Mouse (Mus musculus) cerebellum, adult 8-10 months (tissue): ENCODE data around the gene Arhgap22.

Experiments used
- DNase-seq: peaks from one replicate; pipeline ENCODE4 v3.0.0; 2022

The Arhgap22 gene

DNA sequence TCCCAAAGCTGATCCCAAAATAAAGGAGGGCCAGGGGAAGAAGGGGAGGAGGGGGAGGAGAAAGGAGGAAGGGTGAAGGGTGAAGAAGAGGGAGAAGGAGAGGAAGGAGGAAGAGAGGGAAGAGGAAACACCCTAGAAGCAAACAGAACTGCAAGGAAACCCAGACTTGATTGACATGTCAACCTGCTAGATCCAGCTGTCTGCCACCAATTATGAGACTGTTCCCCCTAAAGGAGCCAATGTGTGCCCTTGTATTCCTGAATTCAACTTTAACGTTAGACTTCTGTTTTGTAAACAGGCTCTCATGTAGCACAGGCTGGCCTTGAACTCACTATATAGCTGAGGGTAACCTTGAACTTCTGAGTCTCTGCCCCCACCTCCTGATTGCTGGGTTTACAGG, 1.3 kb downstream of the Arhgap22 start:
- DNase-seq: no peak

DNA sequence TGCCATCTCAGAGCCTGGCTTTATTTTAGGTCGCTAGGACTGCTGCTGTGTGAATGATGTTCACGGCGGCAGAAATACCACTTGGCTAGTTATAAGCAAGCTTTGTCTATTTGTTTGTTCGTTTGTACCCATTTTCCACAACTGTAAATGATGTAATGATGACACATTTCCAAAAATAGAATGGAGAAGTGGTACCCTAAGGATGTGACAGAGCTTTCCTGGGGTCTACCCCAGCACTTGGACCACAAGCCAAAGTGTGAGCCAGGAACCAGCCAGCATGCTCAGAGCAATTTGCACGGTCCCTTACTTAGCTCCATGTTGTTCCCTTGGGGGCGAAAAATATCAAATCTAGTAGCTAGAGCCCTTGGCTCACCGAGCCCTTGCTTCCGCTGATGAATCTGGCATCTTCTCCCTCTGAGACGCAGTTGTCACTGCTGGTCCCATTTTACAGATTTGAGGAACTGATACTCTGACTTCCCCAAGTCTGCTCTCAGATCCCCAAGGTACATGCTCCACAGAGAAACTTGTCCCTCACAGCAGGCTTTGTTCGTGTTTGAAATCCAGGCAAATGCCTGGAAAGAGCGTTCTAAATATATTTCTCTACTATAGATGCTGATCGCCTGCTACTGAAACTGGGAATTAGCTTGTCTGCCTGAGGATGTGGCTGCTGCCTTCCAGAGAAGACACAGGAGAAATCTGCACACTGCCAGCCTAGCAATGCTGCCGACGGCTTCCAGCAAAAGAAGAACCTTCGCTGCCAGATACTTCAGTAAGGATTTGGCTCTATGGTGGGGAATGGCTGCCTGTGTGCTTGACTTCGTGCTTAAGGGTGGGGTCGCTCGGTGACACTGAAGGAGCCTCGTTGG, 2.8 kb downstream of the Arhgap22 start:
- no peak for DNase-seq

DNA sequence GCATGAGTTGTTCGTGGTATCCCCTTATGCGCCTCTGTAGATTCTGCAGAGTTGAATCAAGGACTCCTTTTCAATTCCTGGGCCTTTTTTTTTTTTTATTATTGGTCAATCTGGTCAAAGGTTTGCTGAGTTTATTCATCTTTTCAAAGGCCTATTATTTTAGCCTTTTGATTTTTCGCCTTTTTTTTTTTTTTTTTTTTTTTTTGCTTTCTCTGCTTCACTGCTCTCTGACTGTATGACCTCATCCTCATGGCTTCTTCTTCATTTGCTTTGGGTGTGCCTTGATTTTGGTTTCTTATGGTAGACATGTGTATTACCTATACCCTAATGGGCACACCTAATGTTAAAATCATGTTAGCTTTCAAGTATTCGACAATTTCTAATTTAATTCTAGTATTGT, 11.4 kb downstream of the Arhgap22 start:
- DNase-seq: no peak

DNA sequence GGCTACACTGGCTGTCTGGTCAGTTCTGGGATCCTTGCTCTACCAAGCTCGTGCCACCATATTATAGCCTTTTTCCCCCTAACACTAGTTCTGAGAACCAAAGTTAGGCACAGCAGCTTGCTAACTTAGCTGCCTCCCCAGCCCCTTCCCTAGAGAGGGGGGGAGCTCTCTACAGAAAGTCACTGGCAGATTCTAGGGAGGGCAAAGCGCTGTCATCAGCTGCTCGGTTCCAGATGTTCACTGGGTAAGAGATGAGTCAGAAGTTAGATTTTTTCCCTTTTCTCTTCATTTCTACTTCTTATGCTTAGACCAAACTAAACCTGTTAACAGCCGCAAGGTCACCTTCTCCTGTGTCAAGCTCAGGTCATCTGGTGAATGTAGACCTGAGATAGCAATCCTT, 16.8 kb downstream of the Arhgap22 start:
- DNase-seq: no peak

DNA sequence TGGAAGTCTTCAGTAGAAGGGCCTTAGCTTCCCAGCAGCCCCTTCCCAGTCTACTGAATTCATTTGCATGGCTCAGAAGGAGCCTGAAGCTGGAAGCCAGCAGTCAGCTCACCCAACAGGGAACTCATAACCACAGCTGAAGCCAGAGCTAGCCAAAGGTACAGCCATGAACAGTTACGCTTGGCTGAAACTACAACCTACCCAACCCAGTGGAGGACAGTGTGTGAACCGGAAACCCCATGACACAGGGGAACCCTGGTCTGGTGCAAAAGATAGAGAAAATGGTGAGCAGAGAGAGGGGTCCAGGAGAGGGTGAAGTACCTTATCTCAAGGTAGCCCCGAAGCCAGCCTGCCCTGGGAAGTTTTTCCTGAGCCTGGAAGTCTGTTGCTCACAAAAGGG, 17.5 kb downstream of the Arhgap22 start:
- DNase-seq: no peak

DNA sequence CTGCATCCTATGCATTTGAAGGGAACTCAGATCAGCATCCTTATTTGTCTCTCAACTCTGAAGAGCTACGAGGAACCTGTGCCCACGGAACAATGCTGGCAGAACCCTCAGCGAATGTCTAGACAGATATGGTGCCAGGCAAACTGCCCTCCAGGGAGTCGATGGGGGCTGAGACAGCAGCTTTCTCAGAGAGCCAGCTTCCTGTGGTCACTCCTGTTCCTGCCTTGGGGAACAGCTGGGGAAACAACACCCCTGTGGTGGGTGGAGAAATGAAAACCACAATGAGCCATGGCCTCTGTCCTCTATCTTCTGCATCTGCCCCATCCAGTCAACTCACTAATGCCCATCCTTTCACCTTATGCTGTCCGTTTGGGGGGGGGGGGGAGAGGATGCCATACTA, 18.2 kb downstream of the Arhgap22 start:
- no peak for DNase-seq

DNA sequence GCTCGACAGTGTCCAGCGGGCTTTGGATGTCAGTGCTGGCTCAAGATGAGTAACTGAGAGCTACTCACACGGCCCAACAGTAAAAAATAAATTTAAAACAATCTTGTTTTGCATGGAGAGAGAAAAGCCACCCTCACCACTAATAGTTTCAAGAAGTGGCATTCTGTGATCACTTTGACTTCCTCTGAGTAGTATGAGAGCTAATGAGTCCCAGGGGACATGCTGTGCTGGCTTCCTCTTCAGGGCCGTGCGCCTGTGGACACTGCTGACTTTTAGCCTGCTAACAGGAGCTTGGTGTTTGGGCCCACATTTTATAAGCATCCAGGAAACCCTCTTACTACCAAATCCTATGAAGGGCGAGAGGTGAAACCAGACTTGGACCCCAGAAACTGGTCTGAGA, 21.8 kb downstream of the Arhgap22 start:
- no peak for DNase-seq

DNA sequence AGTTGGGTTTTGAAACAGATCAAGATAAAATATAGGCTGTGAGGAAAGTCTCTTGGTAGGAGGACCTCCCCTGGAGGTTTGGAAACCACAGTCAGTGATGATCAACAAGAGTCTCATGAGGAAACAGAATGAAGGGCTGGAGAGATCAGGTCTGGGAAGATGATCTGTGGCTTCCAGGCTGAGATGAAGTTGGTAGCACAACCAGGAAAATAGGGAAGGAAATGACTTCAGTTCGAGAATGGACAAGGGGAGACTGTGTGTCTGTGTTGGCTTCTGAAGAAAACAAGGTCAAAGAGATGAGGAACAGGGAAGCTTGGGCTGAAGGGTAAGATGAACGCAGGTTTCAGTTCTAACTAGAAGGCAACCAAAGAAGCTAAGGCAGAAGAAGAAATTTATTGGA, 26.6 kb downstream of the Arhgap22 start:
- DNase-seq: no peak

DNA sequence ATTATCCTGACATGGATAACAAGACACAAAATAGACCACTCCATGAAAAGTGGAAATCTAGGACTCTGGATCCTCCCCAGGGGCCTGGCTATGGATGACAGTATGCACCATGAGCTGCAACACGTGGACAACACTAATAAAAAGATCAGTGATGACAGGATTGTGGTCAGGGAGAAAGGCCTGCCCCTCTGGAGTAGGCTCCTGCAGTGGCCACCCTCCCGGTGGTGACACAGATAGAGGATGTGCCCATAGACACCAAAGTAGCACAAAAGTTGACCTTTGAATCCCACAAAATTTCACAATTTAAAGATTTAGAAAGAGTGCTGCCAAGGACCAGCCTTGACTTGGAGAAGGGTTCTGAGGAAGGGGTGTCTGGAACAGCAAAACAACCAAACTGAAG, 29.4 kb downstream of the Arhgap22 start:
- no peak for DNase-seq

DNA sequence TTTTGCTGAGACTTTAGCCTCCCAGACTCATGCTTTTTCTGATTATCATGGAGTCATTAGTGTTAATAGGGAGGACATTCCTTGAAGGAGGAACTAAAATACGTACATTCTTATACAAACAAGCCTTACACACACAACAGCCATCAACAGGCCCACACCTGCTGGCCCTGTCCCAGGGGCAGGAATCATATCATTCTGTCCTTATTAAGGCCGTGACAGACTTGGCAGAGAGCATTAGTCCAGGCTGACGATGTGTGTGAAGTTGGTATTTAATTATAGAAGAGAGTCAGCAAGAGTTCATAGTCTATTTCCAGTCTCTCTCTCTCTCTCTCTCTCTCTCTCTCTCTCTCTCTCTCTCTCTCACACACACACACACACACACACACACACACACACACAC, 30.7 kb downstream of the Arhgap22 start:
- no peak for DNase-seq

DNA sequence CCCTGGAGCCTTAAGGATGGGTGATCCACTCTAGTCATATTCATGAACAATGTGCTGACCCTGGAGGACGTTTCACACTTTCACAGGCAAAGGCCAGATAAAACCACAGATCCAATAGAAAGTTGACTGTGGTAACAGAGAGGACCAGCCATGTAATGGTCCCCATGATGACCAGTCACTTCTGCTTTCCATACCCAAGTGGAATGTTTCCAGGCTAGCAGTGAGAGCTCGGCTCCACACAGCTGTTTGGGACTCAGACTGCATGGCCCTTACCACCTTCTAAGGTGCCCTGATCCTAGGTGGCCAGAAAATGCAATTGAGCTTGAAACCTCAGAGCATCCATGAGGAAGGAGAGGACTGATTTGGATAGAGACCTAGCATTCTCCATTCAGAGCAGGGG, 31.1 kb downstream of the Arhgap22 start:
- DNase-seq: no peak

DNA sequence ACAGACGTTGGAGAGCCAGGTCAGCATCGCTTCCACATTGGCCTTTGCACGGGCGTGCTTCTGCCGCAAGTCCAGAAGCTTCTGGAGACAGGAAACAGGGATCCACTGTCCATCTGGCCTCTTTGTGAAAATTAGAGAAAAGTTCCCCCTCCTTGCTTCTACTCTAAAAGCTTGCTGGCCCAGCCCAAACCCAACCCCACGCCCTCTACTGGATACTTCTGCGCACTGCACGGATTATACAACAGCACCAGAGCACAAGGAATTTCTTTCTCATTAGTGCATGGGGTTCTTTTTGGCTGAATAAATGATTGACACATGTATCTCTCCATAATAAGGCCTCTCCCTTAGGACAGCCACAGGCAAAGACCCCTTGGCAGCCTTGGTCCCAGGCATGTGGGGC, 32.6 kb downstream of the Arhgap22 start:
- DNase-seq: peak; percentile 21

DNA sequence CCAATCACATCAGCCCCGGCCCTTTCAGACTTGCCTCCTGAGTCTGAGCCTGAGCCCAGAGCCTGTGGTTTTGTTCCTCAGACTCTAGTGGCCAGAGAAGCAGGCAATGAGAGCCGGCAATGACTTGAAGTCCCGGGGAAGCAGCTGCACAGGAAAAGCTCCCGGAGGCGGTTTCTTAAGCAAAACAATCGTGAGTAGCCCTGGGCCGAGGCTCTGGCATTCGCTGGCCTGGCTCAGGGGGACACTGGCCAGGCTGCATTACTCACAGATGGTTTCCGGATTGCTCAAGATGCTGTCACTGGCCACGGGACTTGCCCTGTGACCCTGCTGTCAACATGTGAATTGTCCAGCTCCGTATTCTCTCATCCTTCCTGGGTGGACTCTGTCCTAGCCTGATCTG, 33.8 kb downstream of the Arhgap22 start:
- DNase-seq: peak; percentile 10

DNA sequence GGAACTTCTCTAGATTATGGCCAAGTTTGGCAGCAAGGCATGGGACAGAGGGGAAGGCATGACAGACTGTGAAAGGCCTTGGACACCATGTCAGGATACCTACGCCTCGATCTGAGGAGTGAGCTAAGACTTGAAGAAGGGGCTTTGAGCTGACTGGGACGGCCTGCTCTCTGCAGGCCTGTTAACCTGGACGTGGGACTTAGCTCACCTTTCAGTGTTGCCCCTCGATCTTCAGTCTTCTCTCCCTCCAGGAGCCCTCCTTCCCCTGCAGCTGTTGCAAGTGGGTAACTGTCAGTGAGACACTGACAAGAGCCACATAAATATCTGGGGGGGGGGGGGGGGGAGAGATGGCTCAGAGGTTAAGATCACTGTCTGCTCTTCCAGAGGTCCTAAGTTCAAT, 34.9 kb downstream of the Arhgap22 start:
- DNase-seq: no peak

DNA sequence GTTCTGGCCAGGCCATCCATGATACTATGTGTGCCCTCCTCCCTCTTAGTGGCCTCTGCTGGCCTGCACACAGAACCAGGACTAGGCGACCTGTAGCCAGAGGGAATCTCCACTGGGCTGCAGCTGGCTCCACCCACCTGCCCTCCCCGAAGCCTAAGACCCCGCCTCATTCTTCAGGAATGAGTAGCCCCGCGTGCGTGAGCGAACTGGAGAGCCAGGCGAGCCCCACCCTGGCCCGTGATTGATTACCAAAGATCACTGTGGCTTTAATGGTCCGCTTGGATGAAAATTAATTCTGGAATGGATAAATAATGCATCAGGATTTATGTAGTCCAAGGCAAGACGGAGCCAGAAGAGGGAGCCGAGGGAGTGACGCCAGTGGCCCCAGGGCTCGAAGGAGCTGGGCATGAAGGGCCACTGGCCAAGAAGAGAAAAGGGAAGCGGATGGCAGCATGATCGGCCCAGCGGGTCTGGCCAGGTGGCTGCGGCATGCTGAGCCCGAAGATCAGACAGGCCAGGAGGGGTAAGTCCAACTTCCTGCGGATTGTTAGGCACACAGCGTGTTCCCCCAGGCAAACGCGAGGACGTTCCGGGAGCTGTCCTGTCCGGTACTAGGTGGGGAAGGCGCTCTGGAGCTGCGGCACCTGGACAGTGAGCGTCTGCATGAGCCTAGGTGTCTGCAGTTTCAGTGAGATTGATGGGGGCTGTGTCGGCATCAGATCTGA, 36.6 kb downstream of the Arhgap22 start:
- peak; percentile 42 for DNase-seq

DNA sequence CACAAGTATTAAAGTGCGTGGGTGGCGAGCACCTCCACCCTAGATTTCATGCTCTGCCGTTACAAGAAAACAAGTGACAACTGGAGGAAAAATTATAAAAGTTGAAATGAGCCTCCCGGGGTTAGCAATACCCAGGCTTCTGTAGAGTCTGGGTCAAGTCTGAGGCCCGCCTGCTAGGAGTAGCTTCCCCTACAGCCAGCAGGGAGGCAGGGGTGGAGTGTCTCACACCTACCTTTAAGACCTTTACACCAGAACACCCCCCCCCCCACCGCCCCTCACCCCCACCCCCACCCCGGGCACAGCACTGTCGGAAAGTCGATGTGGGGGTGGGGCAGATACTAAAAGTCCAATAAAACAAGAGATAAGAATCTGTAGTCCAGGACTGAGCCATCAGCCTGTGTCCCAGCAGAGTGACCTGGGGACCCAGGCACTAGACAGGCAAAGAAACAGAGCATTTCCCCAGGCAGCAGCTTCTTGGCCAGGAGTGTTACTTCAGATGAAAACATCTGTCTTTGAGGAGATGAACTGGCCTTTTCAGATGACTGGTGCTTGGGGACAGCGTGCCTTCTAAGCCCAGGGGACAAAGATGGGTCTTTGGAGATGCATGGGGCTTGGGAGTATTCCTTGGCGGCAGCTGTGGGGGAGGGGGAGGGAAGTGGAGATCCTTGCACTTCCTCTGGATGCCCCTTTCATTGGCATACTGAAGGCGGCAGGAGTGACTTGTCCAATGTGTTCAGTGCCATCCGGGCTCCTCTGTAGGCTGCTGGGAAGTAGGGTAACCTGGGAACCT, 37.3 kb downstream of the Arhgap22 start:
- no peak for DNase-seq

DNA sequence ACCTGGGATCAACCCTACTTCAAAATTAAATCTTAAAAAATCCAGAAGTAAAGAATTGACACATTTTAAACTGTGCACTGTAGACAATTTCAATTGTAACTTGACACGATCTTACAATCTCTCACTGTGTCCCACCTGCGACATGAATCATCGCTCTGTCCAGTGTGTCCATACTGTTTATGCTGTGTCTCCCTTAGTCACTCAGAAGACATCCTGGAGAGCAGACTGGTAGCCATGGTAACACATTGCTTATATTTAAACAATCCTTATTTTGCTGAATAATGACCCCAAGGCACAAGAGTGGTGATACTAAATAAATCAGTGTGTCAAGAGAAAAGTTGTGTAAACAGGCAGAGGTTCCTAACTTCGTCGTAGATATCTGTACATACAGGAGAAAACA, 44.4 kb downstream of the Arhgap22 start:
- no peak for DNase-seq

DNA sequence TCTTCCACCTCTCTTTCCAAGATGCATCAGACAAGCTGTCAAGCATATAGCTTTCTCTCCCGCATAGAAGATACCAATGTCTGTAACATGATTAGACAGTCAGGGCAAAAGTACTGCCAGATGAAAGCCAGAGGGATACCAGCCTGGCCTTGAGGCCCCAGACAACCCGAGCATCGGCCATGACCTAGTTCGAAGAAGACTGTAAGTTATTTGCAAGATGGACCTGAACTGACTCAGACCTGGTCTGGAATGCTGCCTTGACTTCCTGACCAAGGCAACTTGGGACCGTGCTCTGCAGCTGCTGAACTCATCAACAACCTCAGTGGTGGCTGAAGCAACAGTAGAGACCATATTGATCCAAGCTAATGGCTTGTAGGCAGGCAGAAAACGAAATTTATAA, 46.3 kb downstream of the Arhgap22 start:
- no peak for DNase-seq

DNA sequence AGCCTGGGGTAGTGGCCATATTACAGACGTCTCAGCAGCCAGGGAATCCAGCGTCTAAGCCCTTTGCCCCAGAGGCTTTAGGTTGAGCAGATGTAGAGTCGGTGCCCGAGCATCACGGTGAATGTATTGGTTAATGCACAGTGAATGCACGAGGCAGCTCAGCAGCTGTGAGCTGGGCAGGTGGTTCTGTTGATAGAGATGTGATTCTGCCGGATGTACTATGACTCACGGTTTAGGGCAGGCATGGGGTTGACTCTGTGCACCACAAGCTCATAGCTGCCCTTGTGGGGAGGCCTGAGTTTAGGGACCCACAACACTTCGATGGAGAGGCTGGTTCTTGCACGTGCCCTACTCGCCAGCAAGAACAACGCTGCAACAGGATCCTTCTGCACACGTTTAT, 51.0 kb downstream of the Arhgap22 start:
- DNase-seq: no peak

DNA sequence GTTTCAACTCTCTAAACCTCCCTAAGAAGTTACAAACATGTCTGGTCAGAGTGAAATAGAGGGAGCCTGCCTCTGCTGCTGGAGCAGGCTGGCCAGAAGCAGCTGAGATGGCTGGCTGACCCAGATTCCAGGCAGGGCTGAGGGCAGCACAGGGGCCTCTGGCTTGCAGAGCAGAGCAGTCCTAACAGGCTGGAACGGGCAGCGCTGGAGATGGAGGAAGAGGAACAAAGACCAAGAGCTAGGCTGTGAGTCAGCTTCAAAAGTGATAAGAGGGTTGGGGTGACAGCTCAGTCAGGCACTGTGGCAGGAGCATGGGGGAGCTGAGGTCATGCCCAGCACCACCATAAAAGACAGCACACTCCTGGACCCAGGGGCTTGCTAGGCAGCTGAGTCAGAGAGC, 62.4 kb downstream of the Arhgap22 start:
- DNase-seq: no peak

DNA sequence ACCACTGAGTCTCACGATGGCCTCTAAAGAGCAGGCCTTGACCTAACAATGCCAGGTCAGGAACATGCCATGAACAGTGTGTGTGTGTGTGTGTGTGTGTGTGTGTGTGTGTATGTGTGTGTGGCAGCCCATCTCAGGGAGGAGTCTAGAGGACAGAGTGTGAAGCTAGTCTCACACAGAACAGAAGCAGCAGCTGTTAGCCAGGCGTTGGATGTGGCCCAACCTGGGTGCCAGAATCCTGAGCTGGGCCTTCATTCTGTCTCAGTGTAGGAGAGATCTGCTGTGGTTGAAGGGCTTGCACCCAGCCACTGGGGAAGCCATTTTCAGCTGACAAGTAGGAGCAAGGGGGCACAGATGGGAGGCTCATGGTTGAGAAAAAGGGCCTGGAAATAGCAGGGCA, 64.5 kb downstream of the Arhgap22 start:
- no peak for DNase-seq

DNA sequence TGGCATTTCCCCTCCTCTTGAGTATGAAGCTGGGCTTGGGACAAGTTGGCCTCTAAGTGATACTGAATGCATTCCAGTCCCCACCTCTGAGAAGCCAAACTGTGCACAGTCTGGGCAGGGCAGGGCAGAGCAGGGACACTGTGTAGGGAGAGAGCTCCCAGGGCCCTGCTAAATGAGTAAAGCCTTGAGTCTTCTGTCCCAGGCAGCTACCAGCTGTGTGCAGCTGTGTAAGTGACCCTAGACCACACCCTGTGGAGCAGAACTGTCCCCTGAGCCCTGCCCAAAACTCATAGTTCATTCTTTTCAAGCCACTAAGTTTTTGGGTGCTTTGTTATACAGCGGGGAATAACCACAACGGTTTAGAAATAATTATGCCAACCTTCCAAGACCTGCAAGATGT, 67.1 kb downstream of the Arhgap22 start:
- no peak for DNase-seq

DNA sequence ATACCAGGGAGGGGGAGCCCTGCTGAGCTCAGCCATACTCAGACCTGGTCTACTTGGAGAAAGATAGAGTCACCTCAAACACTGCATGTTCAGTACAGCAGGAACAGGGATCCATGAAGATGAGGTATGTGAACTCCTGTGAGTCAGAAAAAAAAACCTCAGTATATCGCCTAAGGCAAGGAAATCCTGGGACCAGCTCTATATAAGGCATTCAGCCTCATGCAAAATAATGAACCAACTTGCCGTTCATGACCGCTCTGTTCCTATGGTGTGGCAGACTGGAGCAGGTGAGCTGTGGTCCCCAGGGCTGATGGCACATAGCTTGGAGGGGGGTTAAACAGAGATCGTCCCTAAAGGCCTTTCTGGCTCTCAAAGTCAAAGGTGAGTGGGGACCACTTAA, 68.6 kb downstream of the Arhgap22 start:
- DNase-seq: no peak

DNA sequence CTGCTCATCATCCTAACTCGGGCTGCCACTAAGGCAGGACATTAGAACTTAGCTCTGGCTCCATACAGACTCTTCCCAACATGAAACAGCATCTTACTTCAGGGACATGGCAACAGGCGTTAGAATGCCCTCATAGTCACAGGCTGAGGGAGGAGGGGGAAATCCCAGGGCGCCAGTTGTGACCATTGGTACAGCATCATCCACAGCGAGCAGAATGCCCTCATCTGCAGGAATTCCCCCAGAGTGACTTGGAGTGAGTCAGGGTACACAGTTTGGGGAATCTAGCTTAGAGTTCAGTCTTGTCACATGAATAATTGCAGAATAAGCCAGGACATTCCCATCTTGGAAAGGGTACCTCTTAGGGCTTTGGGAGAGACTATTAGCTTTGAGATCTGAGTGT, 74.1 kb downstream of the Arhgap22 start:
- no peak for DNase-seq
